Mouse (Mus musculus): ENCODE measurements at regions not wholly inside any gene's neighbourhood (a gene's known extent, or its start where the extent isn't known, plus 50 kb on each side); places are given as distances from the start of the nearest gene placed in this dataset.
A peak's percentile ranks its signal among the peaks of the same experiment; 100 is the strongest.

GRCm38 (mm10) chr7:59080109-59080508, 148.4 kb upstream of the Ube3a start:
- peak; percentile 6 for DNase-seq (ENCODE audit: low read depth)

Measured in naive thymus-derived CD4-positive, alpha-beta T cell, adult 2 months (primary cell).